Mouse (Mus musculus) cerebellum, adult 9-10 months (tissue): ENCODE data around the gene Arl6ip5.
A peak's percentile ranks its signal among the peaks of the same experiment; 100 is the strongest.

ENCODE experiments used
- DNase-seq: peaks from one replicate; pipeline ENCODE4 v3.0.0; 2022

Arl6ip5 gene

GRCm38 (mm10) chr6:97210191-97210961, at the start of gene Arl6ip5:
Gene Arl6ip5, plus strand, starts transcription at chr6:97210689.
- peak; percentile 83 for DNase-seq

GRCm38 (mm10) chr6:97175716-97176115, 34.8 kb upstream of the Arl6ip5 start:
- DNase-seq = no peak

GRCm38 (mm10) chr6:97178491-97179366, 31.8 kb upstream of the Arl6ip5 start, which contains the start of gene Tmf1:
Gene Tmf1, minus strand, starts transcription at chr6:97179122.
- peak; percentile 94 for DNase-seq

GRCm38 (mm10) chr6:97179367-97179828, 31.1 kb upstream of the Arl6ip5 start:
- DNase-seq = no peak

GRCm38 (mm10) chr6:97200437-97200836, 10.1 kb upstream of the Arl6ip5 start:
- no peak for DNase-seq

- DNase-seq = no peak
Measured at GRCm38 (mm10) chr6:97202477-97202876, 8.0 kb upstream of the Arl6ip5 start.

- no peak for DNase-seq
Measured at GRCm38 (mm10) chr6:97204252-97204869, 6.1 kb upstream of the Arl6ip5 start.

- DNase-seq = peak; percentile 72
Measured at GRCm38 (mm10) chr6:97204952-97205351, 5.5 kb upstream of the Arl6ip5 start.

- peak; percentile 100 for DNase-seq
Measured at GRCm38 (mm10) chr6:97205439-97205885, 5.0 kb upstream of the Arl6ip5 start, which contains the start of gene Uba3. Gene Uba3, minus strand, starts transcription at chr6:97205647.

GRCm38 (mm10) chr6:97207085-97207484, 3.4 kb upstream of the Arl6ip5 start:
- peak; percentile 22 for DNase-seq

- no peak for DNase-seq
Measured at GRCm38 (mm10) chr6:97208406-97208805, 2.1 kb upstream of the Arl6ip5 start.

- no peak for DNase-seq
Measured at GRCm38 (mm10) chr6:97209201-97209600, 1.3 kb upstream of the Arl6ip5 start.

GRCm38 (mm10) chr6:97209751-97210150, 738 bp upstream of the Arl6ip5 start:
- no peak for DNase-seq

- DNase-seq = peak; percentile 48
Measured at GRCm38 (mm10) chr6:97210962-97211601, 593 bp downstream of the Arl6ip5 start.

GRCm38 (mm10) chr6:97211981-97212380, 1.5 kb downstream of the Arl6ip5 start:
- DNase-seq = peak; percentile 86

- DNase-seq = no peak
Measured at GRCm38 (mm10) chr6:97216154-97216821, 5.8 kb downstream of the Arl6ip5 start.

- no peak for DNase-seq
Measured at GRCm38 (mm10) chr6:97220672-97221071, 10.2 kb downstream of the Arl6ip5 start.

GRCm38 (mm10) chr6:97221205-97222025, 10.9 kb downstream of the Arl6ip5 start:
- no peak for DNase-seq

- DNase-seq = no peak
Measured at GRCm38 (mm10) chr6:97222321-97222720, 11.8 kb downstream of the Arl6ip5 start.

- DNase-seq = no peak
Measured at GRCm38 (mm10) chr6:97222931-97223467, 12.5 kb downstream of the Arl6ip5 start.

GRCm38 (mm10) chr6:97223566-97223965, 13.1 kb downstream of the Arl6ip5 start:
- DNase-seq = no peak
